Comparison of ENCODE assay signal across 12 mouse cellular contexts in genomic region chr19:47382268-47382667, GRCm38 (mm10).
A peak's percentile ranks its signal among the peaks of the same experiment; 100 is the strongest.
DNase-seq lines count a peak whose midpoint lies in the region; ATAC-seq and TF ChIP-seq lines count a peak whose summit lies in the region.
"Had no signal": no experiment of that assay in that cellular context is flagged by ENCODE, and none has a peak within 500 bp of the region (broad histone marks: within the 10 kb centered on the region; RNA-seq: fewer than 3 reads in every experiment).

No protein-coding gene starts in this region.

- no peaks in the 10 kb centered on the region for H3K27me3 ChIP-seq in kidney, adult 2 months (replicated peaks; ENCODE audit: control insufficient read depth, insufficient read depth, low read length)
- H3K27me3 ChIP-seq in midbrain, embryonic 11.5 days (ENCODE audit: control insufficient read depth, insufficient read depth, low read length) = no peaks in the 10 kb centered on the region; the same call in 1 of the 2 replicates
- H3K27me3 ChIP-seq in midbrain, embryonic 15.5 days (replicated peaks) = no peaks in the 10 kb centered on the region
- H3K27me3 ChIP-seq: stomach, embryonic 15.5 days had no signal

- no peaks in the 10 kb centered on the region for H3K36me3 ChIP-seq in kidney, adult 2 months (ENCODE audit: control insufficient read depth, insufficient read depth, low read length)
- H3K36me3 ChIP-seq in midbrain, embryonic 11.5 days (ENCODE audit: control insufficient read depth, insufficient read depth, low read length) = no peaks in the 10 kb centered on the region
- H3K36me3 ChIP-seq in midbrain, embryonic 15.5 days (replicated peaks) = no peaks in the 10 kb centered on the region
- H3K36me3 ChIP-seq: stomach, embryonic 15.5 days had no signal

- H3K4me3 ChIP-seq in kidney, adult 2 months (ENCODE audit: insufficient read depth, low read depth, low read length) = no peak overlapping the region
- H3K4me3 ChIP-seq in midbrain, embryonic 11.5 days (ENCODE audit: low read depth, low read length) = no peak overlapping the region
- H3K4me3 ChIP-seq in midbrain, embryonic 15.5 days = no peak overlapping the region
- H3K4me3 ChIP-seq: stomach, embryonic 15.5 days had no signal

- H3K4me2 ChIP-seq in midbrain, embryonic 11.5 days = no peak overlapping the region
- no peak overlapping the region for H3K4me2 ChIP-seq in midbrain, embryonic 15.5 days
- H3K4me2 ChIP-seq: stomach, embryonic 15.5 days had no signal

- H3K9ac ChIP-seq in midbrain, embryonic 11.5 days (ENCODE audit: low read length) = no peak overlapping the region
- H3K9ac ChIP-seq in midbrain, embryonic 15.5 days = no peak overlapping the region
- H3K9ac ChIP-seq: stomach, embryonic 15.5 days had no signal

- no peak for ATAC-seq in midbrain, embryonic 11.5 days (ENCODE audit: low FRiP score)
- ATAC-seq in midbrain, embryonic 15.5 days (replicated peaks) = no peak
- ATAC-seq in common myeloid progenitor, adult 5-6 weeks (replicated peaks; ENCODE audit: low read depth, poor library complexity, severe bottlenecking) = 0 out of 2 replicates have a peak, but pooled peaks have one; percentile 64

- TF ChIP-seq CTCF in kidney, adult 2 months (conservative IDR thresholded peaks at IDR 0.05; ENCODE audit: insufficient read depth, insufficient read length, low read depth, low read length) = no peak

- H3K27ac ChIP-seq in kidney, adult 2 months (ENCODE audit: insufficient read depth, low read depth, low read length) = no peak overlapping the region
- H3K27ac ChIP-seq in midbrain, embryonic 11.5 days (ENCODE audit: low read depth, low read length) = no peak overlapping the region
- no peak overlapping the region for H3K27ac ChIP-seq in midbrain, embryonic 15.5 days
- H3K27ac ChIP-seq: stomach, embryonic 15.5 days had no signal

- H3K9me3 ChIP-seq in midbrain, embryonic 11.5 days (ENCODE audit: control insufficient read depth, low read length) = no peaks in the 10 kb centered on the region
- no peaks in the 10 kb centered on the region for H3K9me3 ChIP-seq in midbrain, embryonic 15.5 days
- H3K9me3 ChIP-seq: stomach, embryonic 15.5 days had no signal

- WGBS in kidney, adult 2 months = 67% methylated on average over 5 of the region's 5 CpGs
- 79% methylated on average over 5 of the region's 5 CpGs for WGBS in midbrain, embryonic 11.5 days
- WGBS in midbrain, embryonic 15.5 days = 80% methylated on average over 5 of the region's 5 CpGs

- no peaks in the 10 kb centered on the region; the same call in 1 of the 2 replicates for H3K4me1 ChIP-seq in kidney, adult 2 months (ENCODE audit: control insufficient read depth, insufficient read depth, low read length)
- H3K4me1 ChIP-seq in midbrain, embryonic 11.5 days (ENCODE audit: control insufficient read depth, insufficient read depth, low read length) = no peaks in the 10 kb centered on the region
- H3K4me1 ChIP-seq in midbrain, embryonic 15.5 days = no peaks in the 10 kb centered on the region

- peak; percentile 18 for DNase-seq in kidney, adult 2 months
- DNase-seq in kidney, postnatal 25 days = no peak
- DNase-seq in midbrain, embryonic 11.5 days (ENCODE audit: low spot score, missing footprints) = peak; percentile 91
- peak; percentile 68 for DNase-seq in naive thymus-derived CD4-positive, alpha-beta T cell, adult 2 months (ENCODE audit: low read depth)
- DNase-seq in spleen, postnatal 10 days (ENCODE audit: low spot score in 2 of 2) = no peak
- DNase-seq: adrenal gland, postnatal 25 days; heart, postnatal 14 days; lung, postnatal 14 days; right cerebral cortex, postnatal 25 days had no signal

- no peak for TF ChIP-seq POLR2A in kidney, adult 2 months (IDR thresholded peaks at IDR 0.05; ENCODE audit: low read depth, low read length)

Comparison
In these comparisons a context has a peak if more than half of its experiments do, and no peak if none do; other contexts are left out.
1. DNase-seq: peak in kidney, adult 2 months (single experiment), midbrain, embryonic 11.5 days (single experiment) and naive thymus-derived CD4-positive, alpha-beta T cell, adult 2 months (single experiment); none in kidney, postnatal 25 days (0 of 2) and spleen, postnatal 10 days (0 of 2).